Mouse (Mus musculus): ENCODE measurements around the gene Gm37240. TPM values are rescaled to one million over a fixed set of nuclear protein-coding genes. Genes with fewer than 3 reads are reported as not detected.

Gm37240 gene
- polyA plus RNA-seq, 1 experiment: 1.9 TPM

- Histone ChIP-seq H3K4me1 (ENCODE audit: control insufficient read depth, insufficient read depth, low read length) (no peaks in the 10 kb centered on the region), H3K27ac (ENCODE audit: insufficient read depth, low read length) (no peak overlapping the region), H3K4me3 (ENCODE audit: insufficient read depth, low read length) (no peak overlapping the region)
- TF ChIP-seq POLR2A (IDR thresholded peaks at IDR 0.05; ENCODE audit: low read depth, low read length): no peak
- no peak for TF ChIP-seq CTCF (IDR thresholded peaks at IDR 0.05; ENCODE audit: borderline replicate concordance, insufficient read depth, low read length)
Measured at GRCm38 (mm10) chr3:84774246-84775066, 1112.9 kb downstream of the Gm37240 start.

- Histone ChIP-seq H3K4me3 (ENCODE audit: insufficient read depth, low read length) (no peak overlapping the region), H3K4me1 (ENCODE audit: control insufficient read depth, insufficient read depth, low read length) (no peaks in the 10 kb centered on the region), H3K27ac (ENCODE audit: insufficient read depth, low read length) (no peak overlapping the region)
- no peak for TF ChIP-seq CTCF (IDR thresholded peaks at IDR 0.05; ENCODE audit: borderline replicate concordance, insufficient read depth, low read length)
- no peak for TF ChIP-seq POLR2A (IDR thresholded peaks at IDR 0.05; ENCODE audit: low read depth, low read length)
Measured at GRCm38 (mm10) chr3:84771980-84772379, 1115.3 kb downstream of the Gm37240 start.

DNA sequence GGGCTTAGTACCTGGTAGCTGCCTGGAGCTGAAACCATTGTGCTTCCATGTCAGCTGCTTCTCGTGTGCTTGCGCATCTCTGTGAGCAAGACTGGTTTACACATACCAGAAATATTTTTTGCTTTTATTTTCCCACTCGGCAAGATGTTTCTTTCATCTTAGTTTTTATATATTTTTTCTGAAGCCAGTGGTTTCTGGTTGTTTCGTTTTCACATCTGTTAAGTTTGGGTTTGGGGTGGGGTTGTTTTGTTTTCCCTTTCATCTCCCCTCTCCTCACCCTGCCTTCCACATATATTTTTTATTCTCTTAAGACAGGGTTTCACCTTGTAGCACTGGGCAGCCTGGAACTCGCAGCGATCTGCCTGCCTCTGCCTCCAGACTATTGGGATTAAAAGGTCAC, 1116.8 kb downstream of the Gm37240 start:
- H3K4me3 ChIP-seq (ENCODE audit: insufficient read depth, low read length): no peak overlapping the region
- TF ChIP-seq CTCF (IDR thresholded peaks at IDR 0.05; ENCODE audit: borderline replicate concordance, insufficient read depth, low read length): no peak
- no peak for TF ChIP-seq POLR2A (IDR thresholded peaks at IDR 0.05; ENCODE audit: low read depth, low read length)
- H3K27ac ChIP-seq (ENCODE audit: insufficient read depth, low read length): no peak overlapping the region
- no peaks in the 10 kb centered on the region for H3K4me1 ChIP-seq (ENCODE audit: control insufficient read depth, insufficient read depth, low read length)

- Histone ChIP-seq H3K4me3 (ENCODE audit: insufficient read depth, low read length) (no peak overlapping the region), H3K27ac (ENCODE audit: insufficient read depth, low read length) (no peak overlapping the region), H3K4me1 (ENCODE audit: control insufficient read depth, insufficient read depth, low read length) (no peaks in the 10 kb centered on the region)
- TF ChIP-seq POLR2A (IDR thresholded peaks at IDR 0.05; ENCODE audit: low read depth, low read length) (no peak), CTCF (IDR thresholded peaks at IDR 0.05; ENCODE audit: borderline replicate concordance, insufficient read depth, low read length) (no peak)
Measured at GRCm38 (mm10) chr3:84769411-84769810, 1117.9 kb downstream of the Gm37240 start.

DNA sequence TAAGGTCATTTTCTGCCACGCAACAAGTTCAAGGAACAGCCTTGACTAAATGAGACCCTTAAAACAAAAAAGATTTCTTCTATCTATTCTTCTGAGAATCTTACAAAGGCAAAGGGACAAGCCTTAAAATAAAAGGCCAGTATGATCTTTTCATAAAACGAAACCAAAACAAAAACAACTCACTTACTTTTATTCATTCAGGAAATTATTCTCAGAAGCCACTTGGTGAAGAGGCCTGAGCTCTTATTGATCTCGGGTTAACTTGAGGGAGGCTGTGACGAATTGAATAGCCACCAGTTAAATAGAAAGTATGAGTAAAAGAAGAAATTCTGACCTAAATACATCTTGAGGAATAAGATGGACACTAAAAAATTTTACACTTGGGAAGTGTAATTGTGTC, 1118.4 kb downstream of the Gm37240 start:
- Histone ChIP-seq H3K27ac (ENCODE audit: insufficient read depth, low read length) (no peak overlapping the region), H3K4me1 (ENCODE audit: control insufficient read depth, insufficient read depth, low read length) (no peaks in the 10 kb centered on the region), H3K4me3 (ENCODE audit: insufficient read depth, low read length) (no peak overlapping the region)
- TF ChIP-seq POLR2A (IDR thresholded peaks at IDR 0.05; ENCODE audit: low read depth, low read length) (no peak), CTCF (IDR thresholded peaks at IDR 0.05; ENCODE audit: borderline replicate concordance, insufficient read depth, low read length) (no peak)

- H3K27ac ChIP-seq (ENCODE audit: insufficient read depth, low read length): no peak overlapping the region
- H3K4me3 ChIP-seq (ENCODE audit: insufficient read depth, low read length): no peak overlapping the region
- TF ChIP-seq POLR2A (IDR thresholded peaks at IDR 0.05; ENCODE audit: low read depth, low read length) (no peak), CTCF (IDR thresholded peaks at IDR 0.05; ENCODE audit: borderline replicate concordance, insufficient read depth, low read length) (no peak)
- no peaks in the 10 kb centered on the region; the same call in 1 of the 2 replicates for H3K4me1 ChIP-seq (ENCODE audit: control insufficient read depth, insufficient read depth, low read length)
Measured at GRCm38 (mm10) chr3:84753816-84754215, 1133.5 kb downstream of the Gm37240 start.

GRCm38 (mm10) chr3:84749222-84749621, 1138.1 kb downstream of the Gm37240 start:
- Histone ChIP-seq H3K27ac (ENCODE audit: insufficient read depth, low read length) (no peak overlapping the region), H3K4me1 (ENCODE audit: control insufficient read depth, insufficient read depth, low read length) (no peaks in the 10 kb centered on the region; the same call in 1 of the 2 replicates), H3K4me3 (ENCODE audit: insufficient read depth, low read length) (no peak overlapping the region)
- TF ChIP-seq CTCF (IDR thresholded peaks at IDR 0.05; ENCODE audit: borderline replicate concordance, insufficient read depth, low read length) (no peak), POLR2A (IDR thresholded peaks at IDR 0.05; ENCODE audit: low read depth, low read length) (no peak)

- TF ChIP-seq POLR2A (IDR thresholded peaks at IDR 0.05; ENCODE audit: low read depth, low read length) (no peak), CTCF (IDR thresholded peaks at IDR 0.05; ENCODE audit: borderline replicate concordance, insufficient read depth, low read length) (no peak)
- H3K4me1 ChIP-seq (ENCODE audit: control insufficient read depth, insufficient read depth, low read length): no peaks in the 10 kb centered on the region; the same call in 1 of the 2 replicates
- H3K4me3 ChIP-seq (ENCODE audit: insufficient read depth, low read length): no peak overlapping the region
- no peak overlapping the region for H3K27ac ChIP-seq (ENCODE audit: insufficient read depth, low read length)
Measured at GRCm38 (mm10) chr3:84748139-84748538, 1139.2 kb downstream of the Gm37240 start.

- TF ChIP-seq POLR2A (IDR thresholded peaks at IDR 0.05; ENCODE audit: low read depth, low read length) (no peak), CTCF (IDR thresholded peaks at IDR 0.05; ENCODE audit: borderline replicate concordance, insufficient read depth, low read length) (no peak)
- no peak overlapping the region for H3K4me3 ChIP-seq (ENCODE audit: insufficient read depth, low read length)
- H3K27ac ChIP-seq (ENCODE audit: insufficient read depth, low read length): no peak overlapping the region
- H3K4me1 ChIP-seq (ENCODE audit: control insufficient read depth, insufficient read depth, low read length): no peaks in the 10 kb centered on the region; the same call in 1 of the 2 replicates
Measured at GRCm38 (mm10) chr3:84745537-84746189, 1141.7 kb downstream of the Gm37240 start.

DNA sequence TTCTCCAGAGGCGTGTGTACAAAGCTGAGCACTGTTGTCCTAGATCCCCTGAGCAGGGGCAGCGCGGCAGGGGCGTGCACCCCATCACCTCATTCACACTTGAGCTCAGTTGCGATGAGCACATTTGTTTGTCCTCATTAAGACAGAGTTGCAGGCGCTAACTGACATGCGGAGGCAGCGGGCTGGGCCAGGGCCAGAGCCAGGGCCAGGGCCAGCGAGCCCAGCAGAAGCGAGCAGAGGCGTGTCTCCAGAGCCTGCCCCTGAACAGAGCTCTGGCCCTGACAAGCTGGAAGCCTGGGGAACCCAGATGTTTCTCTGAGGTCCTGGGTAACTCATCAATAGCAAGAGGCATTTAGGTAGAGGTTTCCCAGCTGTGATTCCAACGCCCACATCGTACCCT, 1142.6 kb downstream of the Gm37240 start:
- no peak overlapping the region for H3K4me3 ChIP-seq (ENCODE audit: insufficient read depth, low read length)
- TF ChIP-seq CTCF (IDR thresholded peaks at IDR 0.05; ENCODE audit: borderline replicate concordance, insufficient read depth, low read length): no peak
- no peak for TF ChIP-seq POLR2A (IDR thresholded peaks at IDR 0.05; ENCODE audit: low read depth, low read length)
- H3K27ac ChIP-seq (ENCODE audit: insufficient read depth, low read length): no peak overlapping the region
- H3K4me1 ChIP-seq (ENCODE audit: control insufficient read depth, insufficient read depth, low read length): no peaks in the 10 kb centered on the region; the same call in 1 of the 2 replicates
